Mouse (Mus musculus) heart, postnatal 0 days (tissue): Measurements from ENCODE around the gene Tmed10. TPM values are rescaled to one million over a fixed set of nuclear protein-coding genes. Genes with fewer than 3 reads are reported as not detected.

Experiments used
- ATAC-seq: fragments of 200-750 bp; cut with Nextera tagmentation; 2 replicates; pipeline ENCODE4 v1.8.0; 2017; ENCODE audit warnings: low read depth, moderate number of reproducible peaks, moderate library complexity; ENCODE audit not compliant: insufficient read depth
- DNase-seq: peaks from one replicate; pipeline ENCODE4 v3.0.0-alpha.2; 2016; ENCODE audit warnings: low spot score
- H3K27ac ChIP-seq: fragments of 300-500 bp; sonication (generic); 2 replicates; pipeline ENCODE4 v1.5.1; 2014; ENCODE audit warnings: low read depth, mild to moderate bottlenecking
- H3K27me3 ChIP-seq: fragments of 300-500 bp; sonication (generic); 2 replicates; pipeline ENCODE4 v1.6.1; 2014; ENCODE audit warnings: low read length, mixed read lengths; ENCODE audit not compliant: control insufficient read depth, insufficient read depth
- H3K36me3 ChIP-seq: fragments of 300-500 bp; sonication (generic); replicated peaks from 2 replicates; pipeline ENCODE4 v1.6.1; 2014; ENCODE audit warnings: low read length, mixed read lengths; ENCODE audit not compliant: control insufficient read depth, insufficient read depth
- H3K4me1 ChIP-seq: fragments of 300-500 bp; sonication (generic); 2 replicates; pipeline ENCODE4 v1.6.1; 2014; ENCODE audit warnings: antibody characterized with exemption; ENCODE audit not compliant: control insufficient read depth, insufficient read depth
- H3K4me2 ChIP-seq: fragments of 300-500 bp; sonication (generic); 2 replicates; pipeline ENCODE4 v1.6.1; 2014; ENCODE audit warnings: low read depth, mild to moderate bottlenecking, low read length, moderate library complexity
- H3K4me3 ChIP-seq: fragments of 300-500 bp; sonication (generic); 2 replicates; pipeline ENCODE4 v1.5.1; 2014; ENCODE audit warnings: low read depth, low read length
- H3K9ac ChIP-seq: fragments of 300-500 bp; sonication (generic); replicated peaks from 2 replicates; pipeline ENCODE4 v1.6.1; 2014; ENCODE audit warnings: low read depth, low read length, mixed read lengths
- H3K9me3 ChIP-seq: fragments of 300-500 bp; sonication (generic); replicated peaks from 2 replicates; pipeline ENCODE4 v1.6.1; 2016; ENCODE audit warnings: low read length; ENCODE audit not compliant: control insufficient read depth
- CTCF ChIP-seq: IDR thresholded peaks from 2 replicates; pipeline ENCODE4 v1.5.1; 2016; ENCODE audit warnings: antibody characterized with exemption, control low read depth, low read depth
- EP300 ChIP-seq: IDR thresholded peaks from 2 replicates; pipeline ENCODE4 v1.6.1; 2016; ENCODE audit warnings: antibody characterized with exemption, low read depth
- WGBS: fragments of 180-500 bp; shearing (Covaris S2); extraction: QIAGEN DNeasy Blood & Tissue Kit; methylation state at CpG from one replicate; pipeline ENCODE4 v1.1.7; 2014; 5-methylcytosine and 5-hydroxymethylcytosine counted together
- polyA plus RNA-seq: library from polyadenylated mRNA; unstranded; fragments of >200 nt; fragmentation: Nextera tagmentation; extraction: Ambion mirVana; gene quantifications from 2 replicates; pipeline ENCODE4 v1.2.1, GENCODE M21; 2015
- total RNA-seq: library from RNA; depleted of rRNA; stranded (reverse); fragments of >200 nt; gene quantifications from 2 replicates; pipeline ENCODE4 v1.2.3, GENCODE M21; 2014; ENCODE audit warnings: low replicate concordance

Tmed10 gene
- total and polyA plus RNA-seq, 2 experiments from 2014 or later, result 49.7 to 216 TPM

- Histone ChIP-seq H3K4me3 (no peak overlapping the region), H3K27me3 (no peaks in the 10 kb centered on the region), H3K9me3 (no peaks in the 10 kb centered on the region), H3K4me2 (no peak overlapping the region), H3K9ac (no peak overlapping the region), H3K36me3 (peaks cover 32% of the 10 kb centered on the region), H3K27ac (no peak overlapping the region), H3K4me1 (peaks cover 19% of the 10 kb centered on the region)
- DNase-seq (peak; percentile 76), ATAC-seq (no peak)
- 27% methylated on average over 1 of the region's 1 CpGs for WGBS
- TF ChIP-seq CTCF (peak; percentile 68), EP300 (no peak)
Measured at GRCm38 (mm10) chr12:85341131-85341530, 33.5 kb downstream of the Tmed10 start.

GRCm38 (mm10) chr12:85339947-85340346 is 34.7 kb downstream of the Tmed10 start:
- no peak for ATAC-seq
- H3K27ac ChIP-seq, result peak overlapping the region; percentile 61

GRCm38 (mm10) chr12:85339243-85339729 is 35.4 kb downstream of the Tmed10 start, which contains the start of gene Nek9:
Gene Nek9, minus strand, starts transcription at chr12:85339362.
- H3K9me3 ChIP-seq, result no peaks in the 10 kb centered on the region
- peak; percentile 83 for ATAC-seq
- H3K4me3 ChIP-seq, result peak within 1 kb of the TSS; percentile 94
- peak within 1 kb of the TSS; percentile 92 for H3K27ac ChIP-seq
- peak within 1 kb of the TSS; percentile 95 for H3K9ac ChIP-seq
- peaks cover 19% of the 10 kb centered on the region for H3K4me1 ChIP-seq
- peaks cover 39% of the 10 kb centered on the region for H3K36me3 ChIP-seq
- WGBS, result 0% methylated on average over 33 of the region's 36 CpGs
- TF ChIP-seq CTCF, result no peak
- TF ChIP-seq EP300, result peak; percentile 45; the same call in 1 of the 2 replicates
- peak; percentile 88 for DNase-seq
- H3K27me3 ChIP-seq, result no peaks in the 10 kb centered on the region
- peak within 1 kb of the TSS; percentile 68 for H3K4me2 ChIP-seq

More at GRCm38 (mm10) chr12:85339947-85340346, 34.7 kb downstream of the Tmed10 start:
- 40% methylated on average over 4 of the region's 4 CpGs for WGBS
- H3K9me3 ChIP-seq, result no peaks in the 10 kb centered on the region
- TF ChIP-seq EP300 (no peak), CTCF (no peak)
- H3K36me3 ChIP-seq, result peaks cover 39% of the 10 kb centered on the region
- DNase-seq, result no peak
- H3K9ac ChIP-seq, result no peak overlapping the region
- no peaks in the 10 kb centered on the region for H3K27me3 ChIP-seq
- peaks cover 19% of the 10 kb centered on the region for H3K4me1 ChIP-seq
- H3K4me3 ChIP-seq, result peak overlapping the region; percentile 94
- H3K4me2 ChIP-seq, result peak overlapping the region; percentile 68

GRCm38 (mm10) chr12:85338815-85339214 is 35.8 kb downstream of the Tmed10 start:
- H3K4me1 ChIP-seq, result peaks cover 19% of the 10 kb centered on the region
- TF ChIP-seq CTCF (no peak), EP300 (no peak)
- ATAC-seq (peak; percentile 42), DNase-seq (no peak)
- H3K27me3 ChIP-seq, result no peaks in the 10 kb centered on the region
- no peaks in the 10 kb centered on the region for H3K9me3 ChIP-seq
- under 1% methylated on average over 42 of the region's 42 CpGs for WGBS
- peak overlapping the region; percentile 94 for H3K4me3 ChIP-seq
- H3K4me2 ChIP-seq, result peak overlapping the region; percentile 68
- H3K9ac ChIP-seq, result peak overlapping the region; percentile 95
- peaks cover 40% of the 10 kb centered on the region for H3K36me3 ChIP-seq
- peak overlapping the region; percentile 92 for H3K27ac ChIP-seq

GRCm38 (mm10) chr12:85337567-85338311 is 36.9 kb downstream of the Tmed10 start:
- DNase-seq (no peak), ATAC-seq (no peak)
- 38% methylated on average over 6 of the region's 6 CpGs for WGBS
- TF ChIP-seq EP300 (no peak), CTCF (no peak)
- Histone ChIP-seq H3K27ac (peak overlapping the region; percentile 20; the same call in 1 of the 2 replicates), H3K27me3 (no peaks in the 10 kb centered on the region), H3K9ac (no peak overlapping the region), H3K4me1 (peaks cover 19% of the 10 kb centered on the region), H3K36me3 (peaks cover 51% of the 10 kb centered on the region), H3K4me3 (peak overlapping the region; percentile 94), H3K9me3 (no peaks in the 10 kb centered on the region), H3K4me2 (peak overlapping the region; percentile 68)
